Mouse (Mus musculus) megakaryocyte, embryonic 14.5 days (primary cell): Measurements from ENCODE around the gene Gbp10.
"Not testable (repeated sequence)": the region's sequence is repeated elsewhere in the genome, so short reads cannot be mapped to it uniquely, and the experiment has no call there.

Source experiments
- FLI1 ChIP-seq: IDR thresholded peaks from 2 replicates; pipeline ENCODE4 v1.6.1; 2012; ENCODE audit warnings: low read length, inconsistent platforms, mixed read lengths
- GATA1 ChIP-seq: IDR thresholded peaks from 3 replicates; pipeline ENCODE4 v1.6.1; 2012; ENCODE audit warnings: mixed read lengths, low read length, inconsistent platforms, borderline replicate concordance

GRCm38 (mm10) chr5:105208957-105209356 is 30.4 kb downstream of the Gbp10 start:
- TF ChIP-seq GATA1, FLI1: not testable (repeated sequence)
